Mouse (Mus musculus) heart, adult 8-10 months (tissue): ENCODE measurements around the gene Hsd17b11. TPM values are rescaled to one million over a fixed set of nuclear protein-coding genes. Genes with fewer than 3 reads are reported as not detected.

Experiments used
- DNase-seq: peaks from one replicate; pipeline ENCODE4 v3.0.0; 2022; ENCODE audit warnings: low spot score
- total RNA-seq, 4 experiments: library from RNA; stranded (reverse); gene quantifications; 2 replicates each; pipeline ENCODE4 v1.2.4; 2022

Gene Hsd17b11
- total RNA-seq, result 10 to 100 TPM; 26.5 to 30.0 (median 27.4) TPM

DNA sequence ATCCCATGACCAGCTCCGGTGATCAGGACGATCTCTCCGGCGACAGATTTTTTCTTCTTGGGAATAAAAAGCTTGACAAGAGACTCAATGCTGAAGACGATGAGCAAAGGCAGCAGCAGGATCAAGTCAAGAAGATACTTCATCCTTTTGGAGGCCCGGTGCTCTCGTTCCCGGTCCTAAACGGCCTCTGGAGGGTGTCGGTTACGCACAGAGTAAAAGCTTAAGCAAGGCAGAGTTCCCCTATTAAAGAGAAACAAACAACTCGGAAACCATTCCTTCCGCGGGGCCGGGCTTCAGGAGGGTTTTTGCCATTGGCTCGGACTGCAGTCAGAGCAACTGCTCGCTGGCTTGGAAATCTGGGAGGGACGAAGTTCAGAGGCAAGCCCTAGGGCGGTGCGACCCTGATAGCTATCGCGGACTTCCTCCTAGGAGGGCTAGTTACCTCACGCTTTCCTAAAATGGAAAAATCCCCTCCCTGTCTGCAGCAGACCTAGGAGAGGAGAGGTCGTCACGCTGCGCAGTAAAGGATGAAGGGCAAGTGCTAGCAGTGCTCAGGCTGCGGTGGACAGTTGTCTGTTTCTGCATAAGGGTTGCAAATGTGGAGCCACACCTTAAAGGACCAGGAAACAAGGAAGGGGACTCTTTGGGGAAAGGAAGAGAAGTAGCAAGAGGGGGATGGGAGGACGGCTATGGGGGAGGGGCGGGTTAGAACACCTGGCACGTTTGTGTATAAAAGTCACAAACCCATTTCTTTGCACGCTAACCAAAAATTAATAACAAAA, at the start of gene Hsd17b11:
TSS of gene Hsd17b11 (minus strand) at position 323 of the 782 bp plus-strand sequence.
- peak; percentile 94 for DNase-seq

- DNase-seq, result no peak
These were observed 49.3 kb upstream of the Hsd17b11 start for GRCm38 (mm10) chr5:104071048-104071447.

DNA sequence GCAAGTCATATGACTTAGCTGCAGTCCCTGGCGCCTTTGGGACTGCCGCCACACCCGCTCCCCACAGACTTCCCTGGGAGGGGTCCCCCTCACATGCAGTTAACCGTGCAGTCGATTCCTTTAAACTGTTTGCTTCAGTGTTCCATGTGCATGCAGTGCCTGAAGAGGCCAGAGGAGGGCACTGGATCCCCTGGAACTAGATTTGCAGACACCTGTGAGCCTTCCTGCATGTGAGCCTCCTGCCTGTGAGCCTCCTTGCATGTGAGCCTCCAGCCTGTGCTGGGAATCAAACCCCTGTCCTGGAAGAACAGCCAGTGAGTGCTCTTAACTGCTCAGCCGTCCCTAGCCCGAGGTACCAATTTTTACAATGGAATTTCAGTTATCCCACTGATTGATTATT, 47.0 kb upstream of the Hsd17b11 start:
- no peak for DNase-seq

DNA sequence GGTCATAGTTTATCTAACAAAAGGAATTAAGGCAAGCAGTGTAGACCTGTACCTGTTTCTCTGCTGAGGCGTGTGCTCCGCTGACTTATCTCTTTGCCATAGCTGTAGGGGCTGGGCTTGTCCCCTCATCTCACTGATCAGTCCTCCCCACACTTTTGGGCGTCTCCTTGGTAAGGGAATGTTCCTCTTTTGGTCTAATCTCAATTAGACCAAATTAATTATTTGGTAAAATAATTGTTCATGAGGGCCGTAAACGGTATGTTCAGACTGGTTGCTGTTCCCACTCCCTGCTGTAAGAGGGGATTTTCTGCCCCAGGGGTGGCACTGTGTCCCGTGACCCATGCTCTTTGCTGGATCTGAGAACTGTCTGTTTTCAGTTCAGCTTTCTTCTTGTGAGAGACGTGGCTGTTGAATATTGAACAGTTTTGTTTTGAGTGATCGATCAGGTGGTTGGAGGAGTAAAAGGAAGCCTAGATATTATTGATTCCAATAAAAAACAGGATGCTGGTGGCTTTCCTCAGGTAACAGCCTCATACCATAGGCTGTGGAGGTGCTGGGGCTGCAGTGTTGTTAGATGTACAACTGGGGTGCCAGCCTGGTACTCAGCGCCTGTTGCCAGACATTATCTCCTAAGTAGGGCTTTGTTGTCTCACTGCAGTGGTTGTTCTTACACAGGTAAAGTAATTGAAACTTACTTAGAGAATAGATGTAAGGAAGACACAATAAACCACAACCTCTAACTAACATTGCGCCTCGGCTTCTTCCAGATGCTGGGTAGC, 41.2 kb upstream of the Hsd17b11 start:
- DNase-seq, result no peak

GRCm38 (mm10) chr5:104061936-104062772, 40.4 kb upstream of the Hsd17b11 start:
- peak; percentile 33 for DNase-seq

DNA sequence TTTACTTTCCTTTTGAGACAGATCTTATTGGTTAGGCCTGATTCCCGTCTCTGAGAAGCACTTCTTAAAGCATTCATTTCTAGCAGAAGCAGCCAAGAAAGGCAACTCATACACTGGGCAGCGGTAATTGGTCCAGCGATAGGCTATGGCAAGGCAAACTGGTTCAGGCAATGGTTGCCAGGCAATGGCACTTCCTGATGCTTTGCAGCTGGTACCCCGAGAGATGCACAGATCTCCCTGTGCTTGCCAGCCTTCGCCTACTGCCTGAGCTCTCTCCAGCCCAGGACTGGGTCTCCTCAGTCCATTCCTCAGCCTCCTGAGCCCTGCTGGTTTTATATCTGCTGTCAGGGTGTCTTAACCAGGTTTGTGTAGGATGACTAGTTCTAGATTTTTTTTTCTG, 38.7 kb upstream of the Hsd17b11 start:
- DNase-seq, result no peak

GRCm38 (mm10) chr5:104059628-104060027, 37.9 kb upstream of the Hsd17b11 start:
- no peak for DNase-seq

- peak; percentile 36 for DNase-seq
These were observed 36.3 kb upstream of the Hsd17b11 start for GRCm38 (mm10) chr5:104058021-104058420.

- DNase-seq, result no peak
These were observed 34.6 kb upstream of the Hsd17b11 start for GRCm38 (mm10) chr5:104056295-104056694.

DNA sequence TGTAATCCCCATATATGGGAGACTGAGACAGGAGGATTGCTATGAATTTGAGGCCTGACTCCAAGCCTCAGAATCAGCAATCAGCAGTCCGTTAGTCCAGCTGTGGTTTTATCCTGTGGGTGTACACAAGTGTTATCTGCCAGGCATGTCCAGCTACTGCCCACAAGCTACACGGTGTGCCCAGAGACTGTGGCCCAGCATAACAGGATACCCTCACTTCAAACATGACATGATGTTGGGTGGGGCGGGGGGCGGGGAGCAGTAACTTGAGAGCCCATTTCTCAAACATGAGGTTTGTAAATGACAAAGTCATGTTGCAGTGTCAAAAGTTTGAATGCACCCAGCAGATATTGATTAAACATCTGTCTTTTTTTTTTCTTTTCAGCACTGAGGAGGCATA, 34.1 kb upstream of the Hsd17b11 start:
- no peak for DNase-seq

DNA sequence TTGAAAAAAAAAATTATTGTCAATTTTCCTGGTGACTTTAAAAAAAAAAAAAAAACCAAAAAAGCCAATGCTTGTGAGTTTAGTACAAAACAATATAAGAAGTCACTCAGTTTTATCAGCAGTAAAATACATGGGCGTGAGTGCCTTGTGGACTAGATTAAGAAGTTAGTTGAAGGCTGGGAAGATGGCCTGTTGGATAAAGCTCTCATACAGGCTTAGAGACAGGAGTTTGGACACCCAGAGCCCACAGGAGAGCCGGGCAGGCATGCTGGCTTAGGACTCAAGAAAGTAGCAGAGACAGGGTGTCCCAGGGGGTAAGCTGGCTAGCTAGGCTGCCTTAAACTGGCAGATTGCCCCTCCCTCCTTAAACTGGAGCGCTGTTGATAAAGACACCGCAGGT, 33.2 kb upstream of the Hsd17b11 start:
- no peak for DNase-seq

- DNase-seq, result no peak
These were observed 31.2 kb upstream of the Hsd17b11 start for GRCm38 (mm10) chr5:104052956-104053355.

- DNase-seq, result no peak
These were observed 26.4 kb upstream of the Hsd17b11 start for GRCm38 (mm10) chr5:104048139-104048538.

DNA sequence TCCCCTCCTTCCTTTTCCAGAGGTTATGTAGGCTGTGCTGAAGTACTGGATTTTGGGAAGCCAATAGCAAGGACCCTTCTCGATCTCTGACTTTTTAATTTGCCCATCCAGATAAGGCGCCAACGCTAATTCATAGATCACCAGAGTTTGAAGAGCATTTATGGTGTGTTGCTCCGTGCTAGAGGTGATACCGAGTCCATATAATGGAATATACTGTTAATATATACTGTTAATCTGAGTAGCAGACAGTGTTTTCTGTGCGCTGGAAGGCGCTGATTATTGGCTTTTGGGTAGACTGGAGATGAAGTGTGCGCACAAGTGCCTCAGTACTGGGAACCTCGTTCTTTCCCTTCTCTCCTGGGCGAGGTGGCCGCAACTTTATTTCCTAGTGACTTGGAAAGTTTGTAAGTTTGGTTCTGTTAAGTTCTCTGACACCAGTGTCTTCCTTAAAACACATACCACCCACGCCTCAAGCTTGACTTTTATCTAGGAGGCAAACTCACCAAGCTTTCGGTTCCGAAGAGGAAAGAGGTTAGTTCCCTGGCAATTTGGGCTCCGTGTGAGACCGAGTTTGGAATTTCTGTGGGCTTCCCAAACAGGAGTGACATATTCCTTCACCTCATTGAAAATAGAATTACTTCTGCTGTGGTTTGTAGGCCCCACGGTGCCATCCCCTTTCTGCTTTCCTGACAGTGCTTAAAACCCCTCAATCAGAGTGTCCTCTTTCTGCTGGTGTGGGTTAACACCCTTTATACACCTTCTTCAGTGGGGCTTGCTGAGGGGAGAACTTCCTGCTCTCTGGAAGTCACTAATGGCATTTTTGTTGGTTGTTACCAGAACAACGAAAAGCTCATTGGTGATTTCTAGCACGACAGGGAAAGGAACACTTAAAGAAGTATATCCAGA, 25.7 kb upstream of the Hsd17b11 start:
- peak; percentile 24 for DNase-seq

- peak; percentile 96 for DNase-seq
These were observed 24.8 kb upstream of the Hsd17b11 start, which contains the start of gene Nudt9 for GRCm38 (mm10) chr5:104046256-104047199. Gene Nudt9 (plus strand): TSS chr5:104046306.

DNA sequence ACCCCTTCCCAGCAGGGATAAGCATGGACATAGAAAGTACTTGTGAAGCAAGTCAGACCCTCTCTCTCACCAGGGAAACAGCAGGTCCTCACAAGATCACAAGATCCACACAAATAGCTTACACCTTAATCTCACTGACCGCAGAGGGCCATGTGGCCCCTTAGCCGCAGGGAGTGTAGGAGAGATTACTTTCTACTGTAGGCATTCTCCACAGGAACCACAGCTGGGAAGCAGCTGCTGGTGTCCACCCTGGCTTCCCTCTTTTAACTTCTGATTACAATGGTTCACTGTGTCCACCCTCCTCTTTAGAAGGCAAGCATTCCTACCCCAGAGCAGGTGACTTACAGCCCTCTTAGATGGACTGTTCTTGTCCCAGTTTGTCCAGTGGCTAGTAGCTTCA, 22.0 kb upstream of the Hsd17b11 start:
- no peak for DNase-seq

DNA sequence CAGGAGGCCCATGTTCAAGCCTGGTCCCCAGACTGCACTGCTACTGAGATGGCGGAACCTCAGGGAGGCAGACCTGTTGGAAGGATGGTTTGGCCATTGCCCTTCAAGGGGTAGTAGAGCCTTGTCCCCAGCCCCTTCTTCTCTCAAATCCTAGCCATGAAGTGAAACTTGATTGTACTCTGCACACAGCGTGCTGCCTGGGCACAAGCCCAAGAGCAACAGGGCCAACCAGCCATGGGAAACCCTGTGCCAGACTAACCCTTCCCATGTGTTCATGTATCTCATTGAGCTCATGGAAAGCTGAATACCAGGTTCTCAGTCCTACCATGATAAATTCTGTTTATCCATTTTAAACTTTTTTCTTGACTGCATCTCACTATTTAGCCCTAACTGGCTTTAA, 21.2 kb upstream of the Hsd17b11 start:
- no peak for DNase-seq

DNA sequence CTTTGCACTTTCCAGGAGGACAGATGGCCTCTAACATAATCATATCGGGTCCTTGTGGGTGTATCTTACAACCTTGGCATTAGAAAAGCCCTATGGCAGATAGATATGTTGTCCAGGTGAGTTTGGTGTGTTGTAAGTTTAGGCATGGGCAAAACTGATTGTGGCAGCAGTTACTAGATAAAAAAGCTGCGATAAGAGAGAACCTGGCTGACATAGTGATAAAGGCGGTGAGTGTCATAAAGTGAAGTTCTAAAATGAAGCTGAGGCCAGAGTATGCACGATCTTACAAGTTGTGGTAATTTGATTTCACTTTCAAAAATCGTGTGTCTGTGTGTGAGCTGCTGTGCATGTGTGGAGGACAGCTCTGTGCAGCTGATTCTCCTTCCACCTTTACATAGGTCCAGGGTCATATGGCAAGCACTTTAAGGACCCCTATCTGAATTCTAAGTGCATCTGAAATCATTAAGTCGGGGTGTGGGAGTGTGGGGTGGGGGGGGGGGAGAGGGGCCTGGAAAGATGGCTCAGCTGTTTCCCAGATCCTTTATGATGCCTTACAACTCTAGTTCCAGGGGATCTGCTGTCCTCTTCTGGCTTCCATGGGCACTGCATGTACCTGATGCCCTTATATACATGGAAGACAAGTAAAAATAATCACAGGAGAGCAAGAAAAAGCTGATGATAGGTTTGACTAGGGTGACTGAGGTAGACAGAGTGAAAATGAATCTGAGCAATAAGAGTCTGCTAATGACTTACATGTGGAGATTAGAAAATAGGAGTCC, 17.6 kb upstream of the Hsd17b11 start:
- DNase-seq, result peak; percentile 46

- no peak for DNase-seq
These were observed 15.0 kb upstream of the Hsd17b11 start for GRCm38 (mm10) chr5:104036686-104037085.
